Mouse (Mus musculus) ovary, adult 18-20 months (tissue): ENCODE measurements around the gene Cntrl.

Source experiments
- DNase-seq: peaks from one replicate; pipeline ENCODE4 v3.0.0; 2022; ENCODE audit warnings: low spot score, mixed read lengths

Gene Cntrl

DNA sequence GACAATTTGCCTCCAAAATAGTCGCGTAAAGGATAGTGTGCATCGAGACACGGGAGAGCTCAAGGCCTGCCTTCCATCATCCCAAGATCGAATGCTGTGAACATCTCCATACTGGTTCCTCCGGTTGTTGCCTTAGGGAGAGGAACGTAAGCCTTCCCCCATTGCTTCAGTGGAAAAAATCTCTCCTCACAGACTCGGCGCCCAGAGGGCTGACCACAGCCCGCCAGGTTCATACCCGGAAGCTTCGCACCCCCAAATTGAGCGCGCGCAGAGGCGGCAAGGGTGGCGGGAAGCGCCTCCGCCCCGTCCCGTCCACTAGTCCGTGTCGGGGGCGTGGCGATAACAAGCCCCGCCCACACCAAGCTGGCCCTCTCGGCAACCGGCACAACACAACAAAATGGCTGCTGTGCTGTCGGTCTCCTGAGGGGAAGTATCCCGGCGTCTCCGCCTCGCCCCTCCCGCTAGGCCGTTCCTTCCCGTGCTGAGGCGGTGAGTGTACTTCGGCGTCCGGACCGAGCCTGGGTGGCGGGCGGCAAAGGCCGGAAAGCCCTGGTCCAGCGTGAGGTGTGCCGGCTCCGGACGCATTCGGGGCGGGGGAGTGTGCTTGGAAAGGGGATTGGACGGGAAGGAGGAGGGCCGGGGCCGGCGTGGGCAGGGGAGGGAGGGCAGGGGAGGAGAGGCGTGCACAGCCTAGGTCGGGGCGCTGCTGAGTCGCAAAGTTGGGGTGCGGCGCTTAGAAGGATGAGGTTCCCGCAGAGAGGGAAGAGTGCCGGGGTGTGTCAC, at the start of gene Cntrl:
Cntrl (plus strand) TSS at position 352 of the 783 bp plus-strand sequence.
- peak; percentile 89 for DNase-seq

- no peak for DNase-seq
Measured at GRCm38 (mm10) chr2:35060256-35060655, 49.0 kb upstream of the Cntrl start.

DNA sequence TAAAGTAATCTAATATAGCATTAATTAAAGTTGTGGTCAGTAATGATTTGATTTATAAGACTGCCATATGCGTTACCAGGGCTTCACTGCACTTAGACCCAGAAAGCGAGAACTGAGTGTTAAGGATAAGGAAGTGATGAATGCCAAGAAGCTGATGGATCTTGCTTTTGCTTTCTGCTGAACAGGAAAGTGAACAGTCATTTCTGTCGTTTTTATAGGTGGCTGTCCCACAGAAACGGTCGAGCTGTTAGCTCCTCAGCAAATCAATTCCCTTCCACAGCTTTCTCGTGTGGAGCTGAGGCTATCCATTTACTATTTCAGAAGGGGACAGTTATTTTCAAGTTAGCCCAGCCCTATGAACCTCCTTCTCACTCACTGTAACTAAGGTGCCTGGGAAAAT, 48.4 kb upstream of the Cntrl start:
- DNase-seq: no peak

GRCm38 (mm10) chr2:35061338-35061737, 48.0 kb upstream of the Cntrl start, which contains the start of gene Hc:
Gene Hc, minus strand, starts transcription at chr2:35061438.
- DNase-seq: no peak

DNA sequence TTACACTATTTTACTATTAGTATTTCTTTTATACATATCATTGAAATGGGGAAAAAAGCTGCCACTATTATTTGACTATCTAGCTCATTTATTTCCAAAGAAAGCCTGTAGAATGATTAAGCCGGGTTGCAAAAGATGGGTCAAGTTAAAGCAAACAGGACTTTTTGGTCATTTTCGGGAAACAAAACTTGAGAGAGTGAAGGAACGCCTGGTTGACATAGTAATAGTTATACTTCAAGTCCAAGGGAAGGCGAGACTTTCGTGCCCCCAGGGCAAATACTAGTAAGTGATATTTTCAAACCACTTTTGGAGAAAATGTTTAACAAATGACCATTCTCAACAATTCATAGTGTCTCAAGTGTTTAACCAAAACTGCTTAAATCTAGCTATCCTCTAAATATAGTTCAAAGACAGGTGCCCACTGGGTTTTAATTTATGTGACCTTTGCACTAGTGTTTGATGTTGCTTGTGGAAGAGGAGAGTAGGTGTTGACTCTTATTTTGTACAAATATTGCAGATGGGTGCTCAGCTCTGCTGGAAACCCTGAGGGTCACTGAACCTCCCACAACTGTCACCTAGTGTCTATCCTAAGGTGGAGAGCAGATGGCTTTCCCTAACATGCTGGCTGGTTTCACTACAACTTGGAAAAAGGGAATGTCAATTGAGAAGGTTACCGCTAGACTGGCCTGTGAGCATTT, 45.8 kb upstream of the Cntrl start:
- DNase-seq: no peak

GRCm38 (mm10) chr2:35066525-35067082, 42.7 kb upstream of the Cntrl start:
- no peak for DNase-seq

- DNase-seq: no peak
Measured at GRCm38 (mm10) chr2:35067117-35067516, 42.2 kb upstream of the Cntrl start.

DNA sequence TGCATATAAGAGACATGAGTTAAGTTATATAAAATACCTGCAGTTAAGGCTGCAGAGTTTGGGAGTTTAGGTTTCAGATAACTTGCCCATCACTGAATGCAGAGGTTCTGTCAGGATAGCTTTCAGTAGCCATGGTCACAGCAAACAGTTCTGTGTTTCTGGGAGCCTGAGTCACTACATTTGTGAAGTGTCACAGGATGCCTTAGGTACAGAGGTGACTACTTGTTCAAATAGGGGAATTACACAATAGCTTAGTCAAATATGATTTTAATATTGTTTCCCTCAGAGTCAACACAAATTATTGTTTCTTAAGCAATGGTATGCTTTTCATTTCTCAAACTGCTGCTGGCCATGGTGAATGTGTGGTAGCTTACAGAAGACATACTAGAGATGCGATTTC, 40.2 kb upstream of the Cntrl start:
- no peak for DNase-seq

DNA sequence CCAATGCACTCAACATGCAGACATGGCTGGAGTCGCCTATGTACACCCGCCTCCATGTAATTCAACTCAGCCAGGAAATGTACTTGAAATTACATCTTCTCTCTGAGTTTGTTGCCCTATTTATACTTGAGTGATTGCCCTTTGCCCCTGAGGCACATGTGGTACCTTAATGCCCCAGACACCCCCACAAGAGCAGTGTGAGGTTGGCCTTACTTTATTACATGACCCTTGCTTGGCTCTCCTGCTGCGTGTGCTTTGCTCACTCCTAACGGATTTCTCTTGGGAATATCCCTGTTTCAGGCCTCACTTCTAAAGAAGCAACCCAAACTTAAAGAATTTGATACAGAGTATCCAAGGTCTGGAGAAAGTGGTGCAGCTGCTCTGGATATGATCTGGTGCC, 39.0 kb upstream of the Cntrl start:
- DNase-seq: no peak

- DNase-seq: no peak
Measured at GRCm38 (mm10) chr2:35072547-35072946, 36.7 kb upstream of the Cntrl start.

DNA sequence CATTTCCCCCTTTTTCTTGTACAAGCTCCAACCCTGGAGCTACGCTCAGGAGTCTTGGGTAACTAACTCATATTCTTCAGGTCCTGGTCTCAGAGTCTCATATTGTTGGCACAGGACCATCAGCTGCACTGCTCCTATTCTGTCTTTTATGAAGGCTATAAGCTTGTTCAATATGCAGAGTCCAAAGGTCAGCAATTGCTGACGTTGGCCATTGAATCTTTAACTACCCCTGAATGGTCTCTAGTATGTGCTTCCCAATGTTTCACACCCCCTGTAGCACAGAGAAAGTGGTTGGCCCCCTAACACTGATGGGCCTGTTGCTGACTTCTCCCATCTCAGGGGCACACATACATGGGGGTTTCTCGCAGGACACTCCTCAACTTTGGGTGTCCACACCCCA, 35.0 kb upstream of the Cntrl start:
- DNase-seq: no peak

- no peak for DNase-seq
Measured at GRCm38 (mm10) chr2:35079166-35079565, 30.1 kb upstream of the Cntrl start.

- DNase-seq: no peak
Measured at GRCm38 (mm10) chr2:35087418-35087817, 21.9 kb upstream of the Cntrl start.

GRCm38 (mm10) chr2:35100529-35100928, 8.8 kb upstream of the Cntrl start:
- no peak for DNase-seq

- DNase-seq: no peak
Measured at GRCm38 (mm10) chr2:35101443-35101842, 7.8 kb upstream of the Cntrl start, which contains the start of gene AI182371. Gene AI182371, minus strand, starts transcription at chr2:35101543.

DNA sequence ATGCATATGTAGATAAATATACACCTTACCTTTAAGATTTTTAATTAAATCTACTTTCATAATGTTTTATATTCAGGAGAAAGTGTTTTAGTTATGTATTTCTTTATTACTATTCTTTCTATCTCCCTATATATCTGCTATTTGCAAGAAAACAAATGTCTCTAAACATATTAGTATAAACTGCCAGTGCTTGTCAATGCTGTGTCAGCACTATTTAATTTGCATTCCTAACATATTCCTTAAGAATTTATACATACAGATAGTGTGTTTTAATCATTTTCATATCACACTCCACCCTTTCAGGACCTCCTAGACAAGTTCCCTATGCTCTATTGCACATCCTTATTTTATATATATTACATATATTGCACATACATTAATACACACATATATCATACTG, 6.5 kb upstream of the Cntrl start:
- DNase-seq: no peak

GRCm38 (mm10) chr2:35103558-35103957, 5.7 kb upstream of the Cntrl start:
- DNase-seq: no peak

GRCm38 (mm10) chr2:35104843-35105242, 4.4 kb upstream of the Cntrl start:
- DNase-seq: no peak

GRCm38 (mm10) chr2:35107984-35108635, 1.2 kb upstream of the Cntrl start:
- DNase-seq: no peak

DNA sequence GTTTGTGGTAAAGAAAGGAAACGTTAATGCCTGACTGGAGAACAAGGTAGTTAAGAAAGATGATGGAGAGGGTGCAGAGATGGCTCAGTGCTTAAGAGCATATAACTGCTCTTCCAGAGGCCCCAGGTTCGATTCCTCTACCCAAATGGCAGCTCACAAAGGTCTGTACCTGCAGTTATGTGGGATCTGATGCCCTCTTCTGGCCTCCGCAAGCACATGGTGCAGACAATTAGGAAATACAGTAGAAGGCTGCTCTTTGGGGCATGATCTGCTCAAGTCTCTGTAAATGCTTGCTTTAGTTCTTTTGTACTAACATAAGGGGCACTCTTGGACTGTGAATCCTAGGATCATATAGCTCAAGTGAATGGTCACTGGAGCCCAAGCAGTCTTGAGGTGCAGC, 580 bp upstream of the Cntrl start:
- DNase-seq: peak; percentile 3

DNA sequence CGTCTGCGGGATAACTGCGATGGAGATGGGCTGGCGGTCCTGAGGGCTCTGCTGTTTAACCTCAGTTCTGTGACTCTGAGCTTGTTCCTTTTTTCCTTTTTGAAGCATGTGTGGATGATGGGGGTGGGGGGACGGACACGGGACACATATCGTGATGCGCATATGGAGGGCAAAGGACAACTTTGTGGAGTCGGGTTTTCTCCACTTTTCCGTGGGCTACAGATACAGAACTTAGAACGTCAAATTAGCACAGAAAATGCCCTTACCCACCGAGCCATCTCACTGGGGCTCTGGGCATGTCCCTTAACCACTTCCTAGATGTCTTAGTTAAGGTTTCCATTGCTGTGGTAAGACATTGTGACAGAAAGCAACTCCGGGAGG, 622 bp downstream of the Cntrl start:
- no peak for DNase-seq

DNA sequence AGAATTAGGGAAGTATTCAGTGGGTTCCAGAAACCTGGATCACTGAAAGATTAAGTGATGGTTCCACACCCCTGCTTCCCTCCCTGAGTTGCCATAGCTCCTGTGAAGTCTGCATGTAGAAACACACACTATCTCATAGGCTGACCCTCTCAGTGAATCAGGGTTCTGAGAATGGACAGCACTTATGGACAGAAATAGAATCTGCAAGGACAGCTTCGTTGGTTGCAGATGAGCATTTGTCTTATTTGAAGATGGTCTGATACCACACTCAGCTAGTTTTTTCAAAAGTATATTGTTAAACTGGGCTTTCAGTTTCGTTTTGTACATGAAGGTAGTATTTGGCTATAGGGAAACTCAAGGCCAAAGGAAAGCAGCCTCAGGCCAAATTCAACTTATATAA, 1.2 kb downstream of the Cntrl start:
- DNase-seq: no peak

- DNase-seq: no peak
Measured at GRCm38 (mm10) chr2:35124716-35125115, 15.4 kb downstream of the Cntrl start.
